Mouse (Mus musculus): ENCODE measurements around the gene Dexi. TPM values are rescaled to one million over a fixed set of nuclear protein-coding genes. Genes with fewer than 3 reads are reported as not detected.

Gene Dexi
- total and polyA plus RNA-seq, 2 experiments from 2014 or later: 16.1 to 23.9 TPM

- WGBS: 81% methylated on average over 2 of the region's 2 CpGs
- ATAC-seq: no peak
- no peak for DNase-seq
Observed at GRCm38 (mm10) chr16:10574936-10575335, 32.1 kb upstream of the Dexi start.

GRCm38 (mm10) chr16:10571820-10572219 lies 29.0 kb upstream of the Dexi start:
- peak; percentile 16 for DNase-seq
- Histone ChIP-seq H3K4me2 (ENCODE audit: low read depth) (no peak overlapping the region), H3K4me3 (ENCODE audit: low read depth, low read length) (no peak overlapping the region), H3K9ac (no peak overlapping the region), H3K36me3 (ENCODE audit: insufficient read depth) (peaks cover 69% of the 10 kb centered on the region), H3K27ac (ENCODE audit: low read depth, low read length) (no peak overlapping the region), H3K4me1 (ENCODE audit: insufficient read depth) (no peaks in the 10 kb centered on the region), H3K9me3 (ENCODE audit: low read length) (no peaks in the 10 kb centered on the region), H3K27me3 (ENCODE audit: insufficient read depth, low read length) (no peaks in the 10 kb centered on the region)
- 47% methylated on average over 2 of the region's 2 CpGs for WGBS
- ATAC-seq: peak; percentile 64
- TF ChIP-seq CTCF (IDR thresholded peaks at IDR 0.05; ENCODE audit: low read depth): peak; percentile 67

More at GRCm38 (mm10) chr16:10574936-10575335, 32.1 kb upstream of the Dexi start:
- H3K4me2 ChIP-seq (ENCODE audit: low read depth): no peak overlapping the region
- no peak for TF ChIP-seq CTCF (IDR thresholded peaks at IDR 0.05; ENCODE audit: low read depth)
- no peaks in the 10 kb centered on the region for H3K27me3 ChIP-seq (ENCODE audit: insufficient read depth, low read length)
- H3K9me3 ChIP-seq (ENCODE audit: low read length): no peaks in the 10 kb centered on the region
- no peak overlapping the region for H3K4me3 ChIP-seq (ENCODE audit: low read depth, low read length)
- H3K4me1 ChIP-seq (ENCODE audit: insufficient read depth): no peaks in the 10 kb centered on the region
- H3K27ac ChIP-seq (ENCODE audit: low read depth, low read length): no peak overlapping the region
- H3K36me3 ChIP-seq (ENCODE audit: insufficient read depth): peaks cover 76% of the 10 kb centered on the region
- H3K9ac ChIP-seq: no peak overlapping the region

- no peaks in the 10 kb centered on the region for H3K4me1 ChIP-seq (ENCODE audit: insufficient read depth)
- no peak overlapping the region for H3K4me2 ChIP-seq (ENCODE audit: low read depth)
- H3K27ac ChIP-seq (ENCODE audit: low read depth, low read length): no peak overlapping the region
- WGBS: 67% methylated on average over 1 of the region's 1 CpGs
- no peaks in the 10 kb centered on the region for H3K9me3 ChIP-seq (ENCODE audit: low read length)
- ATAC-seq (no peak), DNase-seq (no peak)
- no peaks in the 10 kb centered on the region for H3K27me3 ChIP-seq (ENCODE audit: insufficient read depth, low read length)
- H3K9ac ChIP-seq: no peak overlapping the region
- H3K4me3 ChIP-seq (ENCODE audit: low read depth, low read length): no peak overlapping the region
- H3K36me3 ChIP-seq (ENCODE audit: insufficient read depth): peaks cover 58% of the 10 kb centered on the region
- TF ChIP-seq CTCF (IDR thresholded peaks at IDR 0.05; ENCODE audit: low read depth): peak; percentile 15; the same call in 1 of the 2 replicates
Observed at GRCm38 (mm10) chr16:10570708-10571107, 27.9 kb upstream of the Dexi start.

- Histone ChIP-seq H3K27me3 (ENCODE audit: insufficient read depth, low read length) (no peaks in the 10 kb centered on the region), H3K4me1 (ENCODE audit: insufficient read depth) (no peaks in the 10 kb centered on the region), H3K4me2 (ENCODE audit: low read depth) (no peak overlapping the region), H3K9me3 (ENCODE audit: low read length) (no peaks in the 10 kb centered on the region), H3K4me3 (ENCODE audit: low read depth, low read length) (no peak overlapping the region), H3K27ac (ENCODE audit: low read depth, low read length) (no peak overlapping the region), H3K36me3 (ENCODE audit: insufficient read depth) (peaks cover 56% of the 10 kb centered on the region), H3K9ac (no peak overlapping the region)
- DNase-seq (no peak), ATAC-seq (no peak)
- TF ChIP-seq CTCF (IDR thresholded peaks at IDR 0.05; ENCODE audit: low read depth): no peak
- WGBS: 91% methylated on average over 5 of the region's 5 CpGs
Observed at GRCm38 (mm10) chr16:10569809-10570395, 27.0 kb upstream of the Dexi start.

DNA sequence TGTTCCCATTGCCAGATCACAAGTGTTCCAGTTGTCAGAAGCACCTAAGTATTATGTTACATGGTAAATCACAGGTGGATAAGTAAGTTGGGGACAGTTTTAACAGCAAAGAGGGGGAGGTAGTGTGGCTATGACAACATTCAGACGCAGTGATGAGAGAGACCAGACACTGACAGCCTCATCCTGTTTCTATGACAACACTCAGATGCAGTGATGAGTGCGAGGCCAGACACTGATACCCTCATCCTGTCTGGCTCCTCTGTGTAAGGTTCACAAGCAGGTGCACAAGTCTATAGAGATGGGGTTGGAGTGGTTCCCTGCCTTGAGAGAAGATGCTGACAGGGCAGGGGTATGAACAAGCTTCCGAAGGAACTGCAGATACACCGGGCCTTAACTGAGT lies 24.3 kb upstream of the Dexi start:
- 87% methylated on average over 4 of the region's 4 CpGs for WGBS
- no peak for DNase-seq
- Histone ChIP-seq H3K36me3 (ENCODE audit: insufficient read depth) (peaks cover 43% of the 10 kb centered on the region), H3K27ac (ENCODE audit: low read depth, low read length) (no peak overlapping the region), H3K4me1 (ENCODE audit: insufficient read depth) (no peaks in the 10 kb centered on the region), H3K9ac (no peak overlapping the region), H3K4me2 (ENCODE audit: low read depth) (no peak overlapping the region), H3K4me3 (ENCODE audit: low read depth, low read length) (no peak overlapping the region), H3K27me3 (ENCODE audit: insufficient read depth, low read length) (no peaks in the 10 kb centered on the region), H3K9me3 (ENCODE audit: low read length) (no peaks in the 10 kb centered on the region)
- TF ChIP-seq CTCF (IDR thresholded peaks at IDR 0.05; ENCODE audit: low read depth): no peak
- ATAC-seq: no peak

DNA sequence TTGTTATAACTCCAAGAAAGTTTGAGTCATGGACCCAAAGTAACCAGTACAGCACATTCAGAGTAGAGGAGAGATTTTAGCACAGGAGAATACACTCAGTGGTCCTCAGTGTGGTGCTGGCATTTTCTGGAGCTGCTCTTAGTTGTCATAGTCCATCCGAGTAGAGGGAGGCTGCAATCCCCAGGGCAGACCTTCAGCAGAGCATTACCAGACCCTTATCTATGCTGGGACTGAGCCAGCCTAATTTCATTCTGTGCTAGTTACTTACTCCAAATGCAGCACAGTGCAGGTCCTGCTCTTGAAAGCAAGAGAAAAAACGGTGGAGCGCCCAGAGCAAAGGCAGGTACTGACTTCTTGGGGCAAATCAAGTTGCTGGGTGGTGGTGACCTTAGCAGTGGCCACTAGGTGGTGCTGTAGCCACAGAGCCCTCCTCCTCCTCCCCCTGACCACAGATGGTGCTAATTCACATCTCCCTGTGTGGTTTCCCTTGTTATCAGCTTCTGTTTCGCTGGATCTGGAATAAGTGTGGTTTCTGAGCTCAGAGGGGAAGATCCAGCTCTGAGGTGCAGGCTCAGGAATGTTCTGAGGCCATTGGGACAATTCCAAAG lies 22.5 kb upstream of the Dexi start:
- peak; percentile 92 for TF ChIP-seq CTCF (IDR thresholded peaks at IDR 0.05; ENCODE audit: low read depth)
- peak; percentile 79 for ATAC-seq
- Histone ChIP-seq H3K4me2 (ENCODE audit: low read depth) (no peak overlapping the region), H3K36me3 (ENCODE audit: insufficient read depth) (peaks cover 44% of the 10 kb centered on the region), H3K4me1 (ENCODE audit: insufficient read depth) (no peaks in the 10 kb centered on the region), H3K9ac (no peak overlapping the region), H3K27me3 (ENCODE audit: insufficient read depth, low read length) (no peaks in the 10 kb centered on the region), H3K27ac (ENCODE audit: low read depth, low read length) (no peak overlapping the region), H3K4me3 (ENCODE audit: low read depth, low read length) (no peak overlapping the region), H3K9me3 (ENCODE audit: low read length) (no peaks in the 10 kb centered on the region)
- WGBS: 37% methylated on average over 4 of the region's 4 CpGs
- DNase-seq: peak; percentile 71

DNA sequence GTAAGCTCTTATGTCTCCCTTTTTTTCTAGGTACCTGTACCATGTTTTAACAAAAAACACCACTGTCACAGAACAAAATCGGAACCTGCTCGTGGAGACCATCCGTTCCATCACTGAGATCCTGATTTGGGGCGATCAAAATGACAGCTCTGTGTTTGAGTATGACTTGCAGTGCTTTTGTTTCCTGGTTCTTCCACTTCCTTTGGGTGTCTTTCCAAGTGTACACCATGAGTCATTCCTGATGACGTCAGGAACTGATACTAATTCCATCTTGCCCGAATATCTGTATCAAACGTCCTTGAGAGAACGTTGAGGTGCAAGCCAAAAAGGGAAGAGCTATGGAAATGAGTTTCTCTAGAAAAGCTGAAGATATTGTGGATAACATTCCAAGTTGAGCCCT lies 17.1 kb upstream of the Dexi start:
- Histone ChIP-seq H3K9me3 (ENCODE audit: low read length) (no peaks in the 10 kb centered on the region), H3K27me3 (ENCODE audit: insufficient read depth, low read length) (no peaks in the 10 kb centered on the region), H3K4me2 (ENCODE audit: low read depth) (no peak overlapping the region), H3K27ac (ENCODE audit: low read depth, low read length) (no peak overlapping the region), H3K4me1 (ENCODE audit: insufficient read depth) (no peaks in the 10 kb centered on the region), H3K4me3 (ENCODE audit: low read depth, low read length) (no peak overlapping the region), H3K9ac (no peak overlapping the region), H3K36me3 (ENCODE audit: insufficient read depth) (peaks cover 19% of the 10 kb centered on the region)
- 92% methylated on average over 8 of the region's 8 CpGs for WGBS
- DNase-seq (no peak), ATAC-seq (no peak)
- no peak for TF ChIP-seq CTCF (IDR thresholded peaks at IDR 0.05; ENCODE audit: low read depth)

All from forebrain, postnatal 0 days (tissue).